Mouse (Mus musculus) myocyte (in vitro differentiated cells): Measurements from ENCODE around the gene AC124108.1. TPM values are rescaled to one million over a fixed set of nuclear protein-coding genes. Genes with fewer than 3 reads are reported as not detected.

ENCODE experiments used
- H3K27me3 ChIP-seq: one replicate; pipeline ENCODE4 v1.6.1; 2011; ENCODE audit not compliant: control insufficient read depth, insufficient read depth, insufficient read length
- H3K36me3 ChIP-seq: one replicate; pipeline ENCODE4 v1.6.1; 2011; ENCODE audit not compliant: control insufficient read depth, insufficient read depth
- H3K4me2 ChIP-seq: one replicate; pipeline ENCODE4 v1.6.1; 2011; ENCODE audit warnings: low read depth, control low read depth
- H3K4me3 ChIP-seq: one replicate; pipeline ENCODE4 v1.5.1; 2011; ENCODE audit warnings: mild to moderate bottlenecking, control low read depth, moderate library complexity
- H3K79me2 ChIP-seq: one replicate; pipeline ENCODE4 v1.6.1; 2011; ENCODE audit not compliant: control insufficient read depth, insufficient read depth
- H3ac ChIP-seq: one replicate; pipeline ENCODE4 v1.6.1; 2011; ENCODE audit not compliant: control insufficient read depth, insufficient read length
- CEBPB ChIP-seq: IDR thresholded peaks from 2 replicates; pipeline ENCODE4 v1.6.1; 2011; ENCODE audit warnings: mild to moderate bottlenecking, moderate library complexity; ENCODE audit not compliant: poor library complexity, insufficient read depth, severe bottlenecking
- E2F4 ChIP-seq: IDR thresholded peaks from one replicate; pipeline ENCODE4 v1.6.1; 2011; ENCODE audit warnings: mild to moderate bottlenecking, control low read depth, moderate library complexity; ENCODE audit not compliant: insufficient read depth
- MAX ChIP-seq: IDR thresholded peaks from one replicate; pipeline ENCODE4 v1.6.1; 2011; ENCODE audit warnings: low read depth, mild to moderate bottlenecking, control low read depth
- MYOD1 ChIP-seq, 3 experiments: IDR thresholded peaks; one replicate each; pipeline ENCODE4 v1.6.1; 2011; ENCODE audit warnings: control low read depth in 2 of 3, low read depth in 2 of 3, mild to moderate bottlenecking in 2 of 3, moderate library complexity in 1 of 3; ENCODE audit not compliant: insufficient read length in 2 of 3, control insufficient read depth in 1 of 3
- MYOG ChIP-seq, 3 experiments: IDR thresholded peaks; one replicate each; pipeline ENCODE4 v1.6.1; 2011; ENCODE audit warnings: control low read depth in 2 of 3, low read depth in 2 of 3, mild to moderate bottlenecking in 2 of 3; ENCODE audit not compliant: insufficient read length in 2 of 3, control insufficient read depth in 1 of 3, insufficient read depth in 1 of 3
- POLR2A ChIP-seq: IDR thresholded peaks from one replicate; pipeline ENCODE4 v1.6.1; 2011; ENCODE audit warnings: low read depth, mild to moderate bottlenecking, control low read depth, moderate library complexity; ENCODE audit not compliant: insufficient read length
- POLR2AphosphoS2 ChIP-seq: IDR thresholded peaks from one replicate; pipeline ENCODE4 v1.6.1; 2011; ENCODE audit warnings: low read depth, control low read depth; ENCODE audit not compliant: insufficient read length
- REST ChIP-seq: IDR thresholded peaks from one replicate; pipeline ENCODE4 v1.6.1; 2011; ENCODE audit warnings: mild to moderate bottlenecking, control low read depth, moderate library complexity; ENCODE audit not compliant: insufficient read depth, insufficient read length
- SRF ChIP-seq: IDR thresholded peaks from one replicate; pipeline ENCODE4 v1.6.1; 2011; ENCODE audit warnings: low read depth; ENCODE audit not compliant: control insufficient read depth, insufficient read length
- TCF12 ChIP-seq: IDR thresholded peaks from one replicate; pipeline ENCODE4 v1.6.1; 2011; ENCODE audit warnings: mild to moderate bottlenecking, control low read depth; ENCODE audit not compliant: poor library complexity, insufficient read depth, severe bottlenecking
- TCF3 ChIP-seq: IDR thresholded peaks from one replicate; pipeline ENCODE4 v1.6.1; 2011; ENCODE audit warnings: low read depth, control low read depth; ENCODE audit not compliant: insufficient read length
- USF1 ChIP-seq: IDR thresholded peaks from one replicate; pipeline ENCODE4 v1.6.1; 2011; ENCODE audit warnings: low read depth, mild to moderate bottlenecking, control low read depth, moderate library complexity
- polyA plus RNA-seq: library from polyadenylated mRNA; unstranded; fragments of >200 nt; fragmentation: generic; extraction: Trizol; gene quantifications from one replicate; pipeline ENCODE4 v1.2.1, GENCODE M21; 2012; ENCODE audit warnings: missing spikeins

AC124108.1 gene
- polyA plus RNA-seq, 1 experiment = 0.82 TPM

DNA sequence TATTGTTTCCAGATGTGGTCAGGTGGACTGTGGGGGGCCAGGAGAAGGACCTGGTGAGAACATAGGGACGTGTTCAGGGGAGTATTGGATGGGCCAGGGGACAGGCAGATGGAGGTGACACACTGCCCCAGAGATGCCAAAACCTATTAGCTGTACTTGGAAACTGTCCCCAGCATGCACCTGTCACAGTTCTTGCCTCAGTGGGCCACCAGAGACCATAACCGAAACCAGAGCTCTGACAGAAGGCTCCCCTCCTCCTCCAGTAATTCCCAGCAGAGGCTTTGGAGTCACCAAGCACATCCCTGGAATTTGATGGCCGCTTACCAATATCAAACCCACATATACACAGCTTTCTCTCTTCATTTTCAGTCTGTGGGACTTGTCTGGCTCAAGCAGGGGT, 46.4 kb upstream of the AC124108.1 start:
- Histone ChIP-seq H3K36me3 (no peaks in the 10 kb centered on the region), H3ac (no peak overlapping the region), H3K4me2 (no peak overlapping the region), H3K4me3 (no peak overlapping the region), H3K79me2 (no peaks in the 10 kb centered on the region), H3K27me3 (no peaks in the 10 kb centered on the region)
- TF ChIP-seq MYOD1 (IDR thresholded peaks at IDR 0.05; ENCODE audit: control insufficient read depth in 1 of 3, insufficient read length in 2 of 3, low read depth in 2 of 3) = no peak

DNA sequence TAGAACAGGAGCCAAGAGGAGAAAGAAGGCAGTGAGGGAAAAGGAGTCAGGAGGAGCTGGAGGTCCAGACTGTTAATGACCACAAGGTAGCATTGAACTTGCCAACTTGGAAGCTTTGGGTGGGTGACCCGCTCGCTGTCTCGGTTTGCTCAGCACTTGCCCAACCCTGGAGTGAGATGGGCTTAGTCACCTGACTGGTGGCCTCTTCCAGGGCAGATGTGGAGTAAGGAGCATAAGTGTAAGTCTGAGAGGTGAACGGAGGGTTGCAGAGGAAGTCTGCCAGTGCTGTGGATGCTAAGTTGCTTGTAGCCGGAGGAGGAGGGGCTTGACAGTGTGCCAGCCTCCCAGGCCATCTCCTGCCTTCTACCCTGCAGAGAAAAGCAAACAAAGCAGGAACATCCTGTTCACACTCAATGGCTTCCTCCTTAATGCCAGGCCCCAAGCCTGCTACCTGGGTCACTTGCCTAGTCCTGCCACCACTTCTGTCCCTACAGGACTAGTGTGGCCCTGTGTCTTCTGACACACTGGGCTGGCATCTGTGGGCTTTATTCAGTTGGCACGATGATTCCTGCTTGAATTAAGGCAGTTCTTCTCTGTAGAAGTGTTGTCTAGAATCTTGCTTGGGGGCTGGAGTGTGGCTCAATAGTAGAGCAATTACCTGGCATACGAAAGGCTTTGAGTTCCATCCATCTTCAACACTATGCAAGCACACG, 45.1 kb upstream of the AC124108.1 start:
- no peak overlapping the region for H3ac ChIP-seq
- H3K27me3 ChIP-seq = no peaks in the 10 kb centered on the region
- TF ChIP-seq POLR2AphosphoS2 (no peak), POLR2A (no peak), E2F4 (no peak), SRF (no peak), MYOG (IDR thresholded peaks at IDR 0.05; ENCODE audit: control insufficient read depth in 1 of 3, insufficient read depth in 1 of 3, insufficient read length in 2 of 3, low read depth in 2 of 3) (no peak), MYOD1 (IDR thresholded peaks at IDR 0.05; ENCODE audit: control insufficient read depth in 1 of 3, insufficient read length in 2 of 3, low read depth in 2 of 3) (no peak), REST (no peak), TCF3 (no peak), MAX (no peak), TCF12 (no peak), USF1 (no peak), CEBPB (no peak)

DNA sequence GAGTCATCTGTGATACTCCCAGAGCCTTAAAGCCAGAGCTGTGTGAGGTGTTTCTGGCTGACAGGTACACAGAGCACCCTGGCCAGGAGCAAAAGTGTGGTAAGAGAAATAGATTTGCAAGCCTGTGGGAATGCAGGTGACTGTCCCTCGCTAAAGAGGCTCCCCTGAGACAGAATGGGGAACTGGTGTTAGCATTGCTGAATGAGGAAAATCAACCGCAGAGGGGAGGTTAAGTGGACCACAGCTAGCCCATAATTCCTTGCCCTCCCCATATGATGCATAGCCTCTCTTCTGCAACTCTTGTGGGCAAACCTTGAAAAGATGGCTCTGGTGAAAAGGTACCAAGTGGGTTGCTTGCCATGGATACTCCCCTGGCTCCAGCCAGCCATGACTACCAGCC, 41.8 kb upstream of the AC124108.1 start:
- Histone ChIP-seq H3K79me2 (no peaks in the 10 kb centered on the region), H3K27me3 (no peaks in the 10 kb centered on the region), H3ac (no peak overlapping the region), H3K4me2 (peak overlapping the region; percentile 63), H3K4me3 (no peak overlapping the region), H3K36me3 (no peaks in the 10 kb centered on the region)
- TF ChIP-seq MAX (no peak), SRF (no peak), MYOD1 (IDR thresholded peaks at IDR 0.05; ENCODE audit: control insufficient read depth in 1 of 3, insufficient read length in 2 of 3, low read depth in 2 of 3) (no peak), CEBPB (no peak), TCF12 (no peak), POLR2A (no peak), USF1 (no peak)

More for the DNA sequence above, 45.1 kb upstream of the AC124108.1 start:
- Histone ChIP-seq H3K4me3 (no peak overlapping the region), H3K36me3 (no peaks in the 10 kb centered on the region), H3K4me2 (no peak overlapping the region), H3K79me2 (no peaks in the 10 kb centered on the region)

DNA sequence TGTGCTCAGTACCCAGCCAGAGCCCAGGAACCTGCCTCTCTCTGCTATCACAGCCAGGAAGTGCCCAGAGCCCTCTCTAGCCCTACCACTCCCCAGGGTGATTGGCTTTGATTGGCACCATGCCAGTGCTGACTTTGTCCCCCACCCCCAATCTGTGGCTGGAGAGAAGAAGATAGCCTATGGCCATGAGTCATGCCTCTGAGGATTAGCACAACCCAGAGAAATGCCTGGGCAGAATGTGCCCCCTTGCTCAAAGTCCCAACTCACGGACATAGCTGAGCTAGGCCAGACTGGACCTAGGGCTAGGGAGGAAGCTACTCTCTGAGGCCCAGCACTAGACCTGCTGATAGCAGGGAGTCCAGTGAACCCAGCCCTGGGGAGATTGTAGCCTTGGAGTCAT, 41.1 kb upstream of the AC124108.1 start:
- no peaks in the 10 kb centered on the region for H3K79me2 ChIP-seq
- H3K27me3 ChIP-seq = no peaks in the 10 kb centered on the region
- no peak overlapping the region for H3ac ChIP-seq
- TF ChIP-seq POLR2AphosphoS2 = no peak
- no peak for TF ChIP-seq POLR2A
- no peak for TF ChIP-seq MYOD1 (IDR thresholded peaks at IDR 0.05; ENCODE audit: control insufficient read depth in 1 of 3, insufficient read length in 2 of 3, low read depth in 2 of 3)
- no peak for TF ChIP-seq TCF3
- no peak for TF ChIP-seq TCF12
- TF ChIP-seq USF1 = no peak
- TF ChIP-seq CEBPB = no peak
- no peak for TF ChIP-seq E2F4
- TF ChIP-seq SRF = no peak
- TF ChIP-seq REST = no peak
- no peak for TF ChIP-seq MAX
- no peak for TF ChIP-seq MYOG (IDR thresholded peaks at IDR 0.05; ENCODE audit: control insufficient read depth in 1 of 3, insufficient read depth in 1 of 3, insufficient read length in 2 of 3, low read depth in 2 of 3)
- H3K36me3 ChIP-seq = no peaks in the 10 kb centered on the region
- H3K4me3 ChIP-seq = no peak overlapping the region
- H3K4me2 ChIP-seq = peak overlapping the region; percentile 63

GRCm38 (mm10) chr1:132150817-132151601, 40.2 kb upstream of the AC124108.1 start:
- TF ChIP-seq SRF = no peak
- TF ChIP-seq MYOD1 (IDR thresholded peaks at IDR 0.05; ENCODE audit: control insufficient read depth in 1 of 3, insufficient read length in 2 of 3, low read depth in 2 of 3) = no peak
- TF ChIP-seq TCF12 = no peak
- TF ChIP-seq USF1 = no peak
- no peak for TF ChIP-seq CEBPB
- TF ChIP-seq E2F4 = no peak
- no peak for TF ChIP-seq MAX
- TF ChIP-seq MYOG (IDR thresholded peaks at IDR 0.05; ENCODE audit: control insufficient read depth in 1 of 3, insufficient read depth in 1 of 3, insufficient read length in 2 of 3, low read depth in 2 of 3) = no peak
- H3K4me3 ChIP-seq = no peak overlapping the region
- H3K4me2 ChIP-seq = peak overlapping the region; percentile 63
- no peaks in the 10 kb centered on the region for H3K27me3 ChIP-seq
- H3ac ChIP-seq = no peak overlapping the region
- no peaks in the 10 kb centered on the region for H3K79me2 ChIP-seq
- no peaks in the 10 kb centered on the region for H3K36me3 ChIP-seq
